ENCODE assay signal across 8 mouse cellular contexts in genomic region chr12:85497310-85498135, GRCm38 (mm10). TPM values are rescaled to one million over a fixed set of nuclear protein-coding genes. Genes with fewer than 3 reads are reported as not detected.
A peak's percentile ranks its signal among the peaks of the same experiment; 100 is the strongest.
DNase-seq lines count a peak whose midpoint lies in the region; ATAC-seq and TF ChIP-seq lines count a peak whose summit lies in the region.

No protein-coding gene starts in this region.

- H3K9me3 ChIP-seq in intestine, embryonic 15.5 days: no peaks in the 10 kb centered on the region
- no peaks in the 10 kb centered on the region for H3K9me3 ChIP-seq in intestine, postnatal 0 days (ENCODE audit: control insufficient read depth)
- H3K9me3 ChIP-seq in forebrain, embryonic 15.5 days: no peaks in the 10 kb centered on the region

- intact Hi-C loops in heart, postnatal 10 days (cut with DNase I): loop anchor here (1.0 kb wide), 1 partner anchor 150 kb away; no protein-coding TSS in a partner anchor

- DNase-seq in adipocyte (ENCODE audit: low spot score): peak; percentile 72
- peak; percentile 63 to 69 for DNase-seq in heart, postnatal 10 days
- DNase-seq in ovary, postnatal 14 days (ENCODE audit: low spot score): no peak

- 55% methylated on average over 11 of the region's 11 CpGs for WGBS in intestine, embryonic 15.5 days
- WGBS in intestine, postnatal 0 days: 54% methylated on average over 11 of the region's 11 CpGs
- WGBS in macrophage (ENCODE audit: missing documents): 40% methylated on average over 10 of the region's 11 CpGs
- 76% methylated on average over 11 of the region's 11 CpGs for WGBS in forebrain, embryonic 15.5 days

- no peak for TF ChIP-seq CTCF in intestine, postnatal 0 days (IDR thresholded peaks at IDR 0.05; ENCODE audit: low read depth)

- no peak overlapping the region for H3K9ac ChIP-seq in intestine, embryonic 15.5 days
- H3K9ac ChIP-seq in intestine, postnatal 0 days (ENCODE audit: low read depth, low read length): no peak overlapping the region
- no peak overlapping the region for H3K9ac ChIP-seq in forebrain, embryonic 15.5 days (replicated peaks)

- ATAC-seq in intestine, embryonic 15.5 days: 0 out of 2 replicates have a peak, but pooled peaks have one; percentile 28
- ATAC-seq in intestine, postnatal 0 days: no peak
- no peak for ATAC-seq in forebrain, embryonic 15.5 days (replicated peaks)
- ATAC-seq in activated CD4-positive, CD25-positive, alpha-beta regulatory T cell, adult 4 months: no peak

- no peak overlapping the region for H3K4me2 ChIP-seq in intestine, embryonic 15.5 days (replicated peaks)
- no peak overlapping the region for H3K4me2 ChIP-seq in intestine, postnatal 0 days (replicated peaks; ENCODE audit: low read depth)
- H3K4me2 ChIP-seq in forebrain, embryonic 15.5 days (replicated peaks): no peak overlapping the region

- H3K79me2 ChIP-seq in macrophage (ENCODE audit: inconsistent target): no peaks in the 10 kb centered on the region

- H3K27me3 ChIP-seq in intestine, embryonic 15.5 days (replicated peaks): no peaks in the 10 kb centered on the region
- H3K27me3 ChIP-seq in intestine, postnatal 0 days (replicated peaks; ENCODE audit: control insufficient read depth, insufficient read depth, low read length): no peaks in the 10 kb centered on the region
- H3K27me3 ChIP-seq in forebrain, embryonic 15.5 days: no peaks in the 10 kb centered on the region

- no peak overlapping the region for H3K4me3 ChIP-seq in intestine, embryonic 15.5 days (replicated peaks)
- H3K4me3 ChIP-seq in intestine, postnatal 0 days (ENCODE audit: low read depth, low read length): no peak overlapping the region
- no peak overlapping the region for H3K4me3 ChIP-seq in macrophage (ENCODE audit: inconsistent target)
- no peak overlapping the region for H3K4me3 ChIP-seq in forebrain, embryonic 15.5 days

- H3K4me1 ChIP-seq in intestine, embryonic 15.5 days (replicated peaks): peaks cover 6% of the 10 kb centered on the region; the same call in 1 of the 2 replicates
- H3K4me1 ChIP-seq in intestine, postnatal 0 days (replicated peaks; ENCODE audit: control insufficient read depth, insufficient read depth, low read length): no peaks in the 10 kb centered on the region
- H3K4me1 ChIP-seq in forebrain, embryonic 15.5 days: no peaks in the 10 kb centered on the region

- H3K27ac ChIP-seq in intestine, embryonic 15.5 days: no peak overlapping the region
- H3K27ac ChIP-seq in intestine, postnatal 0 days (ENCODE audit: low read depth, low read length): no peak overlapping the region
- H3K27ac ChIP-seq in macrophage: peak overlapping the region; percentile 22
- no peak overlapping the region for H3K27ac ChIP-seq in forebrain, embryonic 15.5 days (replicated peaks)

- no peaks in the 10 kb centered on the region for H3K36me3 ChIP-seq in intestine, embryonic 15.5 days
- no peaks in the 10 kb centered on the region for H3K36me3 ChIP-seq in intestine, postnatal 0 days (ENCODE audit: control insufficient read depth, insufficient read depth)
- H3K36me3 ChIP-seq in macrophage (ENCODE audit: inconsistent target): no peaks in the 10 kb centered on the region
- H3K36me3 ChIP-seq in forebrain, embryonic 15.5 days: no peaks in the 10 kb centered on the region

RNA-seq across cellular contexts. Expression of gene Fos, which starts 23.8 kb away (rescaled TPM):
- 4.9 and 5.3 TPM in 2 replicates for polyA plus RNA-seq in intestine, embryonic 15.5 days (2015; fragmentation: Nextera tagmentation; extraction: Ambion mirVana)
- 22.4 and 27.1 TPM in 2 replicates for polyA plus RNA-seq in intestine, postnatal 0 days (2015; fragmentation: Nextera tagmentation; extraction: Ambion mirVana)
- total RNA-seq in heart, postnatal 10 days (2021): 1 to 10 TPM; 1.8 to 3.3 TPM
- total RNA-seq in macrophage (2018; cell fraction: chromatin; rRNA removed): 1,000 to 10,000 TPM in 2 of 26 experiments, 100 to 1,000 TPM in 11, 10 to 100 TPM in 13; 13.7 to 1,974 (median 105) TPM
- total RNA-seq in macrophage (2018; cell fraction: cytosol; rRNA removed): 1,000 to 10,000 TPM in 4 of 26 experiments, 100 to 1,000 TPM in 13, 10 to 100 TPM in 9; 10.4 to 2,234 (median 166) TPM
- total RNA-seq in macrophage (2018; cell fraction: nucleus; rRNA removed): 1,000 to 10,000 TPM in 3 of 26 experiments, 100 to 1,000 TPM in 13, 10 to 100 TPM in 10; 15.4 to 1,140 (median 154) TPM
- polyA plus RNA-seq in macrophage (2018): 18.1 to 88.1 TPM (median 21.8 TPM) in 3 replicates
- polyA plus RNA-seq in forebrain, embryonic 15.5 days (2015; fragmentation: Nextera tagmentation; extraction: Ambion mirVana): 1.6 and 2.2 TPM in 2 replicates
- polyA plus RNA-seq in activated CD4-positive, CD25-positive, alpha-beta regulatory T cell, adult 4 months (2017; shearing (Covaris generic)): 1 to 10 TPM; 6.7 to 9.6 TPM
